Mouse (Mus musculus): ENCODE data around the gene Gsta3. TPM values are rescaled to one million over a fixed set of nuclear protein-coding genes. Genes with fewer than 3 reads are reported as not detected.

The Gsta3 gene
- total RNA-seq, 1 experiment = 11.7 TPM

GRCm38 (mm10) chr1:21231744-21232464 is 8.5 kb upstream of the Gsta3 start:
- no peak for TF ChIP-seq ZNF384 (IDR thresholded peaks at IDR 0.05; ENCODE audit: low read depth, low read length)
- TF ChIP-seq CHD2 (IDR thresholded peaks at IDR 0.05; ENCODE audit: low read depth, low read length) = no peak
- TF ChIP-seq ZC3H11A (IDR thresholded peaks at IDR 0.05; ENCODE audit: borderline replicate concordance, low read depth, low read length) = no peak
- no peak for TF ChIP-seq HCFC1 (IDR thresholded peaks at IDR 0.05; ENCODE audit: borderline replicate concordance, insufficient read depth, low read length)
- no peak for TF ChIP-seq MAFK (IDR thresholded peaks at IDR 0.05; ENCODE audit: insufficient read depth, low read depth, low read length)

GRCm38 (mm10) chr1:21232516-21232915 is 7.9 kb upstream of the Gsta3 start:
- Histone ChIP-seq H3K9me3 (ENCODE audit: control insufficient read depth, insufficient read depth, low read depth, low read length) (no peaks in the 10 kb centered on the region), H3K4me3 (ENCODE audit: insufficient read depth in 1 of 2, low read depth in 1 of 2, low read length in 2 of 2, poor library complexity in 1 of 2, severe bottlenecking in 1 of 2) (no peak overlapping the region), H3K9ac (ENCODE audit: insufficient read depth, low read depth, low read length, poor library complexity, severe bottlenecking) (no peak overlapping the region), H3K4me1 (ENCODE audit: control insufficient read depth in 2 of 2, insufficient read depth in 2 of 2, low read length in 2 of 2, poor library complexity in 1 of 2) (peaks cover 7 to 11% of the 10 kb centered on the region in 2 experiments; a peak in 3 of 4 replicates), H3K36me3 (ENCODE audit: control insufficient read depth, insufficient read depth, low read length, poor library complexity, severe bottlenecking) (no peaks in the 10 kb centered on the region), H3K27ac (ENCODE audit: insufficient read depth, low read depth, low read length, poor library complexity, severe bottlenecking) (no peak overlapping the region)
- TF ChIP-seq ZC3H11A (IDR thresholded peaks at IDR 0.05; ENCODE audit: borderline replicate concordance, low read depth, low read length) = no peak
- TF ChIP-seq CHD2 (IDR thresholded peaks at IDR 0.05; ENCODE audit: low read depth, low read length) = no peak
- TF ChIP-seq HCFC1 (IDR thresholded peaks at IDR 0.05; ENCODE audit: borderline replicate concordance, insufficient read depth, low read length) = no peak
- TF ChIP-seq MAFK (IDR thresholded peaks at IDR 0.05; ENCODE audit: insufficient read depth, low read depth, low read length) = no peak
- TF ChIP-seq ZNF384 (IDR thresholded peaks at IDR 0.05; ENCODE audit: low read depth, low read length) = no peak
- in situ Hi-C loops (cut with MboI; ENCODE audit: low sequenced_read_pairs in 2 of 2, unreplicated experiment in 2 of 2) = no loop called here
- no peak for DNase-seq (ENCODE audit: low read depth, low spot score)

More at GRCm38 (mm10) chr1:21231744-21232464, 8.5 kb upstream of the Gsta3 start:
- Histone ChIP-seq H3K27ac (ENCODE audit: insufficient read depth, low read depth, low read length, poor library complexity, severe bottlenecking) (no peak overlapping the region), H3K9ac (ENCODE audit: insufficient read depth, low read depth, low read length, poor library complexity, severe bottlenecking) (no peak overlapping the region), H3K36me3 (ENCODE audit: control insufficient read depth, insufficient read depth, low read length, poor library complexity, severe bottlenecking) (no peaks in the 10 kb centered on the region), H3K4me1 (ENCODE audit: control insufficient read depth in 2 of 2, insufficient read depth in 2 of 2, low read length in 2 of 2, poor library complexity in 1 of 2) (peaks cover 7 to 11% of the 10 kb centered on the region in 2 experiments; a peak in 3 of 4 replicates), H3K9me3 (ENCODE audit: control insufficient read depth, insufficient read depth, low read depth, low read length) (no peaks in the 10 kb centered on the region), H3K4me3 (ENCODE audit: insufficient read depth in 1 of 2, low read depth in 1 of 2, low read length in 2 of 2, poor library complexity in 1 of 2, severe bottlenecking in 1 of 2) (no peak overlapping the region)
- DNase-seq (ENCODE audit: low read depth, low spot score) = no peak
- in situ Hi-C loops (cut with MboI; ENCODE audit: low sequenced_read_pairs in 2 of 2, unreplicated experiment in 2 of 2) = no loop called here

- in situ Hi-C loops (cut with MboI; ENCODE audit: low sequenced_read_pairs in 2 of 2, unreplicated experiment in 2 of 2) = no loop called here
- no peak overlapping the region for H3K27ac ChIP-seq (ENCODE audit: insufficient read depth, low read depth, low read length, poor library complexity, severe bottlenecking)
- peaks cover 7 to 8% of the 10 kb centered on the region in 2 experiments for H3K4me1 ChIP-seq (ENCODE audit: control insufficient read depth in 2 of 2, insufficient read depth in 2 of 2, low read length in 2 of 2, poor library complexity in 1 of 2)
Observed at GRCm38 (mm10) chr1:21235359-21235758, 5.0 kb upstream of the Gsta3 start.

GRCm38 (mm10) chr1:21241096-21241495 is 707 bp downstream of the Gsta3 start:
- H3K9me3 ChIP-seq (ENCODE audit: control insufficient read depth, insufficient read depth, low read depth, low read length) = no peaks in the 10 kb centered on the region
- no peak overlapping the region for H3K4me3 ChIP-seq (ENCODE audit: insufficient read depth in 1 of 2, low read depth in 1 of 2, low read length in 2 of 2, poor library complexity in 1 of 2, severe bottlenecking in 1 of 2)
- in situ Hi-C loops (cut with MboI; ENCODE audit: low sequenced_read_pairs in 2 of 2, unreplicated experiment in 2 of 2) = no loop called here
- TF ChIP-seq ZNF384 (IDR thresholded peaks at IDR 0.05; ENCODE audit: low read depth, low read length) = no peak
- TF ChIP-seq HCFC1 (IDR thresholded peaks at IDR 0.05; ENCODE audit: borderline replicate concordance, insufficient read depth, low read length) = no peak
- TF ChIP-seq MAFK (IDR thresholded peaks at IDR 0.05; ENCODE audit: insufficient read depth, low read depth, low read length) = no peak
- TF ChIP-seq CHD2 (IDR thresholded peaks at IDR 0.05; ENCODE audit: low read depth, low read length) = no peak
- no peak for TF ChIP-seq ZC3H11A (IDR thresholded peaks at IDR 0.05; ENCODE audit: borderline replicate concordance, low read depth, low read length)
- no peak overlapping the region for H3K9ac ChIP-seq (ENCODE audit: insufficient read depth, low read depth, low read length, poor library complexity, severe bottlenecking)
- no peak for DNase-seq (ENCODE audit: low read depth, low spot score)
- no peaks in the 10 kb centered on the region for H3K36me3 ChIP-seq (ENCODE audit: control insufficient read depth, insufficient read depth, low read length, poor library complexity, severe bottlenecking)
- no peaks in the 10 kb centered on the region; a peak in 1 of 4 replicates for H3K4me1 ChIP-seq (ENCODE audit: control insufficient read depth in 2 of 2, insufficient read depth in 2 of 2, low read length in 2 of 2, poor library complexity in 1 of 2)
- no peak overlapping the region for H3K27ac ChIP-seq (ENCODE audit: insufficient read depth, low read depth, low read length, poor library complexity, severe bottlenecking)

More at GRCm38 (mm10) chr1:21235359-21235758, 5.0 kb upstream of the Gsta3 start:
- H3K36me3 ChIP-seq (ENCODE audit: control insufficient read depth, insufficient read depth, low read length, poor library complexity, severe bottlenecking) = no peaks in the 10 kb centered on the region
- H3K9ac ChIP-seq (ENCODE audit: insufficient read depth, low read depth, low read length, poor library complexity, severe bottlenecking) = no peak overlapping the region
- H3K9me3 ChIP-seq (ENCODE audit: control insufficient read depth, insufficient read depth, low read depth, low read length) = no peaks in the 10 kb centered on the region
- no peak overlapping the region for H3K4me3 ChIP-seq (ENCODE audit: insufficient read depth in 1 of 2, low read depth in 1 of 2, low read length in 2 of 2, poor library complexity in 1 of 2, severe bottlenecking in 1 of 2)
- TF ChIP-seq HCFC1 (IDR thresholded peaks at IDR 0.05; ENCODE audit: borderline replicate concordance, insufficient read depth, low read length) (no peak), ZNF384 (IDR thresholded peaks at IDR 0.05; ENCODE audit: low read depth, low read length) (no peak), CHD2 (IDR thresholded peaks at IDR 0.05; ENCODE audit: low read depth, low read length) (no peak), MAFK (IDR thresholded peaks at IDR 0.05; ENCODE audit: insufficient read depth, low read depth, low read length) (no peak), ZC3H11A (IDR thresholded peaks at IDR 0.05; ENCODE audit: borderline replicate concordance, low read depth, low read length) (no peak)
- DNase-seq (ENCODE audit: low read depth, low spot score) = no peak

All from ES-E14 (cell line).